Mouse (Mus musculus) megakaryocyte, embryonic 14.5 days (primary cell): ENCODE measurements around the gene Grm5.

Experiments
- FLI1 ChIP-seq: IDR thresholded peaks from 2 replicates; pipeline ENCODE4 v1.6.1; 2012; ENCODE audit warnings: low read length, inconsistent platforms, mixed read lengths
- GATA1 ChIP-seq: IDR thresholded peaks from 3 replicates; pipeline ENCODE4 v1.6.1; 2012; ENCODE audit warnings: mixed read lengths, low read length, inconsistent platforms, borderline replicate concordance

- no peak for TF ChIP-seq GATA1
- no peak for TF ChIP-seq FLI1
These were observed 203.6 kb downstream of the Grm5 start for GRCm38 (mm10) chr7:87787560-87787959.
